Mouse (Mus musculus) hindbrain, postnatal 0 days (tissue): ENCODE measurements around the gene Atp5c1. TPM values are rescaled to one million over a fixed set of nuclear protein-coding genes. Genes with fewer than 3 reads are reported as not detected.

ENCODE experiments used
- ATAC-seq: fragments of 200-750 bp; cut with Nextera tagmentation; 2 replicates; pipeline ENCODE4 v1.8.0; 2017; ENCODE audit warnings: mild to moderate bottlenecking, moderate TSS enrichment, moderate library complexity
- DNase-seq: peaks from one replicate; pipeline ENCODE4 v3.0.0-alpha.2; 2015; ENCODE audit warnings: low spot score
- H3K27ac ChIP-seq: fragments of 300-500 bp; sonication (generic); 2 replicates; pipeline ENCODE4 v1.5.1; 2014; ENCODE audit warnings: mild to moderate bottlenecking
- H3K27me3 ChIP-seq: fragments of 300-500 bp; sonication (generic); 2 replicates; pipeline ENCODE4 v1.6.1; 2014; ENCODE audit warnings: low read length, mixed read lengths; ENCODE audit not compliant: insufficient read depth
- H3K36me3 ChIP-seq: fragments of 300-500 bp; sonication (generic); 2 replicates; pipeline ENCODE4 v1.6.1; 2014; ENCODE audit warnings: low read length, mixed read lengths; ENCODE audit not compliant: insufficient read depth
- H3K4me1 ChIP-seq: fragments of 300-500 bp; sonication (generic); 2 replicates; pipeline ENCODE4 v1.6.1; 2014; ENCODE audit warnings: antibody characterized with exemption, low read length, mixed read lengths; ENCODE audit not compliant: insufficient read depth
- H3K4me2 ChIP-seq: fragments of 300-500 bp; sonication (generic); 2 replicates; pipeline ENCODE4 v1.6.1; 2014; ENCODE audit warnings: low read depth, mild to moderate bottlenecking, low read length, moderate library complexity, mixed read lengths
- H3K4me3 ChIP-seq: fragments of 300-500 bp; sonication (generic); 2 replicates; pipeline ENCODE4 v1.5.1; 2014; ENCODE audit warnings: low read length
- H3K9ac ChIP-seq: fragments of 300-500 bp; sonication (generic); replicated peaks from 2 replicates; pipeline ENCODE4 v1.6.1; 2014; ENCODE audit warnings: mild to moderate bottlenecking, low read length, moderate library complexity, mixed read lengths
- H3K9me3 ChIP-seq: fragments of 300-500 bp; sonication (generic); 2 replicates; pipeline ENCODE4 v1.6.1; 2016; ENCODE audit warnings: low read length, mixed read lengths
- CTCF ChIP-seq: IDR thresholded peaks from 2 replicates; pipeline ENCODE4 v1.5.1; 2016; ENCODE audit warnings: antibody characterized with exemption, control low read depth, low read depth
- WGBS: fragments of 180-500 bp; shearing (Covaris S2); extraction: QIAGEN DNeasy Blood & Tissue Kit; methylation state at CpG from one replicate; pipeline ENCODE4 v1.1.7; 2014; 5-methylcytosine and 5-hydroxymethylcytosine counted together
- polyA plus RNA-seq: library from polyadenylated mRNA; unstranded; fragments of >200 nt; fragmentation: Nextera tagmentation; extraction: Ambion mirVana; gene quantifications from 2 replicates; pipeline ENCODE4 v1.2.1, GENCODE M21; 2015
- total RNA-seq: library from RNA; depleted of rRNA; stranded (reverse); fragments of >200 nt; gene quantifications from 2 replicates; pipeline ENCODE4 v1.2.3, GENCODE M21; 2014

The Atp5c1 gene
- total and polyA plus RNA-seq, 2 experiments from 2014 or later: 408 to 713 TPM

DNA sequence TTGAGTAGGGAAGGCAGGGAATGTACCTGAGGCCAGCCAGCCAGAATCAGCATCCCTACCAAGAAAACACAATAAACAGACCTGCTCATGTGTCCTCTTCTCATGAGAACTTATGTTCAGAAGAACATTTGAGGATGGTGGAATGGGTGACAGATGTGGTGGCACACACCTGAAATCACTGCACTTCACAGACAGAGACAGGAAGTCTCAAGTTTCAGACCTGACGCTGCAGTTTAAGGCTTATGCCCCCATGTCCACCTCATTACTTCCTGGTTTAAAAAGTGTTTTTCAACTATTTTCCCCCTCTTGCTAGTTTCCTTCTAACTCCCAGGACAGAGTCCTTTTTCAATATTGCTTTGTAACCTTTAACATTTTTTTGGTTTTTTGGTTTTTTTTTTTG is 2.4 kb upstream of the Atp5c1 start:
- ATAC-seq (no peak), DNase-seq (no peak)
- WGBS: 88% methylated on average over 1 of the region's 1 CpGs
- Histone ChIP-seq H3K4me3 (no peak overlapping the region), H3K27me3 (no peaks in the 10 kb centered on the region), H3K9me3 (no peaks in the 10 kb centered on the region), H3K36me3 (0 out of 2 replicates have a peak, but pooled peaks cover 4% of the 10 kb centered on the region), H3K4me1 (peaks cover 21% of the 10 kb centered on the region), H3K27ac (no peak overlapping the region), H3K4me2 (no peak overlapping the region), H3K9ac (no peak overlapping the region)
- no peak for TF ChIP-seq CTCF

GRCm38 (mm10) chr2:10081453-10082080 is 1.3 kb upstream of the Atp5c1 start:
- Histone ChIP-seq H3K4me1 (peaks cover 21% of the 10 kb centered on the region), H3K9me3 (no peaks in the 10 kb centered on the region), H3K36me3 (no peaks in the 10 kb centered on the region), H3K9ac (0 out of 2 replicates have a peak overlapping the region, but pooled peaks have one; percentile 18), H3K27me3 (no peaks in the 10 kb centered on the region), H3K27ac (no peak overlapping the region), H3K4me3 (peak overlapping the region; percentile 84), H3K4me2 (peak overlapping the region; percentile 88)
- no peak for TF ChIP-seq CTCF
- ATAC-seq: no peak
- 90% methylated on average over 5 of the region's 5 CpGs for WGBS
- DNase-seq: no peak

DNA sequence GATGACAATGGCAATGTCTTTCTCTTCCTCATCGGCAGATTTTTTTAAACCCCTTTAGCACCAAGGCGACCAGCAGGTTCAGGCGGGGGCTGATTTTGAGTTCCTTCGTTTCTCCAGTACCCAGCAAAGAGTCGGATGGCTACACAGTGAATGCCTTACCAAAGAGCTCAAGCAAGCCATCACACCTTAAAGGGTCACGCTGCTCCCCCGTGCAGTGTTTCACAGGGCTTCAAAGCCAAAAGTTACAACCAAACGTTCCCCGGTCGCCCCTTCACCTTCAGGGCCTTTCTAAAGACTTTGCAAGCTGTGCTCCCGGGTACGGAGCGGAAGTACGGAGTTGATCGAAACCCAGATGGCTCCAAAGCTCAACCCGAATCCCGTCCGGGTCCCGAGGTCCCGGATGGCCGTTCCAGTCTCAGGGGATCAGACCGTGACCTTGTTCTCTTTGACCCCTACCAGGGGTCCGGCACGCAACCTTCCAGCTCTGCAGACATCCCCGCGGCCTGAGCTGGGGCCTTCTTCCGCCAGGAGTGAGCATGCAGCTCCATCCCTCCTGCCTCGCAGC is 483 bp downstream of the Atp5c1 start:
- peak overlapping the region; percentile 88 for H3K4me2 ChIP-seq
- peak overlapping the region; percentile 84 for H3K4me3 ChIP-seq
- peak overlapping the region; percentile 94 for H3K27ac ChIP-seq
- no peak for DNase-seq
- H3K9me3 ChIP-seq: no peaks in the 10 kb centered on the region
- no peaks in the 10 kb centered on the region for H3K27me3 ChIP-seq
- peak; percentile 75 for ATAC-seq
- peaks cover 21% of the 10 kb centered on the region for H3K4me1 ChIP-seq
- H3K9ac ChIP-seq: peak overlapping the region; percentile 93
- no peak for TF ChIP-seq CTCF
- H3K36me3 ChIP-seq: no peaks in the 10 kb centered on the region
- WGBS: under 1% methylated on average over 28 of the region's 28 CpGs

DNA sequence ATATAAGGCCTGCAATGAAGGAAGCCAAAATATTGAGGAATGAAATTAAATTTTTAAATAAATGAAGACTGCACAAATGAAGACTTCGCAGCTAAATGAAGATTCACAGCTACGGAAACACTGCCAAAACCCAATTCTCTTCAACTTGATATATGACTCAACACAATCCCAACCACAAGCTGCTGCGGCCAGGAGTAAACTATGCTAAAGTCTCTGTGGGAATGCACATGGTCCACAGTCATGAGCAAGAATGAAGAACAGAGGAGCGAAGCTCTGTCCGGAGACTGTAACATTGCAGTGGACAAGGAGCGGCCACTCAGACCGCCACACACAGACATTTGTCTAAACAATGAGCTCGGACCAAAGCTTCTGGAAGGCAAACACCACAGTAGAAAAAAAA is 3.6 kb downstream of the Atp5c1 start:
- no peak for DNase-seq
- H3K27me3 ChIP-seq: no peaks in the 10 kb centered on the region
- ATAC-seq: no peak
- H3K9me3 ChIP-seq: no peaks in the 10 kb centered on the region
- peaks cover 20% of the 10 kb centered on the region for H3K4me1 ChIP-seq
- H3K27ac ChIP-seq: no peak overlapping the region
- TF ChIP-seq CTCF: no peak
- H3K36me3 ChIP-seq: no peaks in the 10 kb centered on the region
- H3K9ac ChIP-seq: no peak overlapping the region
- no peak overlapping the region for H3K4me3 ChIP-seq
- WGBS: 81% methylated on average over 8 of the region's 8 CpGs
- H3K4me2 ChIP-seq: no peak overlapping the region

DNA sequence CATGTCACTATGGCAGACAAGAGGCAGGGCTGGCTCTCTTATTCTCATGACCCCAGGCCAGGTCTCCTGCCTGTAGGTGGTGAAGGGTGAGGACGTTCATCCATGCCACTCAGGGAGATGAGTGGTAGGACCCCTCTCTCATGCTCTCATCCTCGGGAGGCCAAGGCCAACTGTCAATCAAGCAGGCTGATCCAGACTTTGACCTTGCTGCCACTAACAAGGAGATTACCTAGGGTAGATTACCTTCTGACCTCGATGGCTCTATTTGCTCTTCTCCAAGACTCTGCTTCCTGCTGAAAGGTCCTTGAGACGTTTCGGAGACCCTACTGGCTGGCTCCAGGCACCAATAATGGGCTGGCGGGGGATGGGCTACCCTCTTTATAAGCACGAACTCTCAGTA is 5.8 kb downstream of the Atp5c1 start:
- no peak overlapping the region for H3K4me2 ChIP-seq
- ATAC-seq: no peak
- no peak for TF ChIP-seq CTCF
- H3K9ac ChIP-seq: no peak overlapping the region
- no peaks in the 10 kb centered on the region for H3K27me3 ChIP-seq
- peaks cover 16% of the 10 kb centered on the region for H3K4me1 ChIP-seq
- no peak overlapping the region for H3K4me3 ChIP-seq
- no peak for DNase-seq
- H3K9me3 ChIP-seq: no peaks in the 10 kb centered on the region
- H3K27ac ChIP-seq: no peak overlapping the region
- H3K36me3 ChIP-seq: no peaks in the 10 kb centered on the region
- WGBS: 86% methylated on average over 7 of the region's 7 CpGs

GRCm38 (mm10) chr2:10071751-10072150 is 8.6 kb downstream of the Atp5c1 start:
- H3K27me3 ChIP-seq: no peaks in the 10 kb centered on the region
- no peak overlapping the region for H3K9ac ChIP-seq
- 94% methylated on average over 7 of the region's 7 CpGs for WGBS
- ATAC-seq: no peak
- peaks cover 17% of the 10 kb centered on the region for H3K36me3 ChIP-seq
- no peaks in the 10 kb centered on the region for H3K4me1 ChIP-seq
- no peak overlapping the region for H3K4me3 ChIP-seq
- no peak for DNase-seq
- H3K4me2 ChIP-seq: no peak overlapping the region
- H3K9me3 ChIP-seq: no peaks in the 10 kb centered on the region
- H3K27ac ChIP-seq: no peak overlapping the region
- TF ChIP-seq CTCF: no peak

DNA sequence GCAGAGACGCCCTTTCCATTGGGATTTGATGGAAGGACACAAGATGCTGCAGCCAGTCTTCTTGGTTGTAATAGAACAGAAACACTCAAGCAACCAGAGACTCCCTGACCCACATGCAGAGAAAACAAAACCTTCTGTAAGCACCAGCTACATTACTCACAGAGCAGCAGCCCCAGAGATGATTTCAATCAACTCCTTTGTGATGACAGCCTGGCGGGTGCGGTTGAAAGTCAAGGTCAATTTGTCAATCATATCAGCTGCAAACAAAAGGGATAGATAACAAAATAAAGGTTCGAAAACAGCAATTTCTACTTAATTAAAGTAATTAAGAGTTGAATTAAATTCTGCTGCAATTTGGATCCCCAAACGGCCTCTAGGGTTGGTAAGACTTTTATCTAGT is 21.5 kb downstream of the Atp5c1 start:
- H3K27ac ChIP-seq: no peak overlapping the region
- no peak for ATAC-seq
- no peak for TF ChIP-seq CTCF
- H3K9me3 ChIP-seq: no peaks in the 10 kb centered on the region
- no peak overlapping the region for H3K9ac ChIP-seq
- H3K4me3 ChIP-seq: no peak overlapping the region
- H3K4me1 ChIP-seq: no peaks in the 10 kb centered on the region
- no peak overlapping the region for H3K4me2 ChIP-seq
- no peaks in the 10 kb centered on the region for H3K27me3 ChIP-seq
- 86% methylated on average over 5 of the region's 5 CpGs for WGBS
- H3K36me3 ChIP-seq: peaks cover 62% of the 10 kb centered on the region
- no peak for DNase-seq
